Mouse (Mus musculus) cortical plate, adult 2 months (tissue): ENCODE data around the gene Kcna6.

ENCODE experiments used
- CTCF ChIP-seq: fragments of 200-500 bp; IDR thresholded peaks from 2 replicates; pipeline ENCODE4 v1.5.1; 2011; ENCODE audit warnings: mild to moderate bottlenecking, control low read depth, low read length; ENCODE audit not compliant: insufficient read depth; ENCODE audit errors: extremely low read depth
- POLR2A ChIP-seq: fragments of 200-500 bp; IDR thresholded peaks from 2 replicates; pipeline ENCODE4 v1.6.1; 2011; ENCODE audit warnings: mild to moderate bottlenecking, low read length, control low read depth; ENCODE audit not compliant: insufficient read depth; ENCODE audit errors: extremely low read depth

GRCm38 (mm10) chr6:126687120-126687519 is 53.4 kb downstream of the Kcna6 start:
- TF ChIP-seq POLR2A, result no peak
- TF ChIP-seq CTCF, result no peak
